Mouse (Mus musculus) embryonic fibroblast, embryonic 13.5 days (primary cell): ENCODE results near the gene Masp1. TPM values are rescaled to one million over a fixed set of nuclear protein-coding genes. Genes with fewer than 3 reads are reported as not detected.

ENCODE experiments used
- H3K27ac ChIP-seq: 2 replicates; pipeline ENCODE4 v1.5.1; 2012; ENCODE audit warnings: low read length, control low read depth, inconsistent platforms; ENCODE audit not compliant: insufficient read depth
- H3K4me1 ChIP-seq: 2 replicates; pipeline ENCODE4 v1.6.1; 2011; ENCODE audit warnings: low read length; ENCODE audit not compliant: control insufficient read depth, insufficient read depth
- H3K4me3 ChIP-seq: 2 replicates; pipeline ENCODE4 v1.5.1; 2011; ENCODE audit warnings: mild to moderate bottlenecking, control low read depth, low read length; ENCODE audit not compliant: insufficient read depth
- CTCF ChIP-seq: IDR thresholded peaks from 2 replicates; pipeline ENCODE4 v1.5.1; 2011; ENCODE audit warnings: mild to moderate bottlenecking, control low read depth, low read length, moderate library complexity, borderline replicate concordance; ENCODE audit not compliant: insufficient read depth
- POLR2A ChIP-seq: IDR thresholded peaks from 2 replicates; pipeline ENCODE4 v1.6.1; 2011; ENCODE audit warnings: low read depth, mild to moderate bottlenecking, control low read depth, low read length, moderate library complexity
- polyA plus RNA-seq: library from polyadenylated mRNA; stranded (reverse); fragments of >200 nt; gene quantifications from 2 replicates; pipeline ENCODE4 v1.2.4, GENCODE M21; 2011; ENCODE audit warnings: low read depth; ENCODE audit not compliant: missing spikeins, insufficient read length

Masp1 gene
- polyA plus RNA-seq, 1 experiment: 46.1 TPM

DNA sequence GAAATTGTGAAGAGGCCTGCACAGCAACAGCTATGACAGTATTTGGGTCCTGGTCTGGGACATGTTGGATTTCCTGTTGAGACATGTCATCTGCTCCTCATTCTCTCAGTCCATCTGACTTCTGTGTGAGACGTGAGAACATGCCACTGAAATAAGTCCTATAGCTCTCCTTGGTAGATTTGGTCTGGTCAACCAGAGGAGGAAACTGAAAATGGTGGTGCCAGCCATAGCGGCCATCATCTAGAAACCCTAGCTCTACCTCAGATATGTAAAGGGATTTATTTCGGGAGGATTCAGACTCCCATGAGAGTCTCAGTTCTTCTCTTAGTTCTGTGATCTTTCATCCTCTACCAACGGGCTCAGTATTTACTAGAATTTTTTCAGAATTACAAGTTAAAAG, 45.0 kb downstream of the Masp1 start:
- Histone ChIP-seq H3K4me1 (no peaks in the 10 kb centered on the region), H3K27ac (no peak overlapping the region), H3K4me3 (no peak overlapping the region)
- no peak for TF ChIP-seq CTCF
- TF ChIP-seq POLR2A: no peak

- Histone ChIP-seq H3K27ac (no peak overlapping the region), H3K4me1 (no peaks in the 10 kb centered on the region; the same call in 1 of the 2 replicates), H3K4me3 (no peak overlapping the region)
- TF ChIP-seq POLR2A: no peak
- TF ChIP-seq CTCF: no peak
These were observed 48.6 kb downstream of the Masp1 start for GRCm38 (mm10) chr16:23472046-23472445.

DNA sequence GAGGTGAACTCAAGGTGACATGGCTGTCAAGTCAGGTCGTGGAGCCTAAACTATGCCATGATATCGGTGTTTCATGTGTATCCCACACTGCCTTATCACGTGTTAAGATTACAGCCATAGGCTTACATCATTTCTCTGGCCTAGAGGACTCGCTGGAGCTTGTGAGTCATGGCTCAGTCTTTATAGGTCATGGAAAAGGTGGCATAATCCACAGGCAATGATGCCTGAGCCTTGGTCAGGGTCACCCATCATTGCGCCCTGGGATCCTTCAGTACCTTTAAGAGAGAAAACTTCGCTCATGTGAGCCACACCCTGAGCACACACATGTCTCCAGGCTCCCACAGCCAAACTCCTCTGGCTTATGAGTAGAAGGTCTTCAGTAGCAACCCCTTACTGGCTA, 49.1 kb downstream of the Masp1 start:
- H3K27ac ChIP-seq: no peak overlapping the region
- TF ChIP-seq POLR2A (no peak), CTCF (no peak)

GRCm38 (mm10) chr16:23463671-23464347, 56.8 kb downstream of the Masp1 start:
- no peak overlapping the region for H3K27ac ChIP-seq
- peaks cover 3% of the 10 kb centered on the region for H3K4me1 ChIP-seq
- H3K4me3 ChIP-seq: no peak overlapping the region
- TF ChIP-seq POLR2A (no peak), CTCF (no peak)

More for the DNA sequence above, 49.1 kb downstream of the Masp1 start:
- no peaks in the 10 kb centered on the region; the same call in 1 of the 2 replicates for H3K4me1 ChIP-seq
- H3K4me3 ChIP-seq: no peak overlapping the region

GRCm38 (mm10) chr16:23458906-23459588, 61.6 kb downstream of the Masp1 start:
- Histone ChIP-seq H3K27ac (0 out of 2 replicates have a peak overlapping the region, but pooled peaks have one; percentile 30), H3K4me1 (peaks cover 21% of the 10 kb centered on the region; the same call in 1 of the 2 replicates), H3K4me3 (no peak overlapping the region)
- TF ChIP-seq POLR2A: no peak
- TF ChIP-seq CTCF: no peak

DNA sequence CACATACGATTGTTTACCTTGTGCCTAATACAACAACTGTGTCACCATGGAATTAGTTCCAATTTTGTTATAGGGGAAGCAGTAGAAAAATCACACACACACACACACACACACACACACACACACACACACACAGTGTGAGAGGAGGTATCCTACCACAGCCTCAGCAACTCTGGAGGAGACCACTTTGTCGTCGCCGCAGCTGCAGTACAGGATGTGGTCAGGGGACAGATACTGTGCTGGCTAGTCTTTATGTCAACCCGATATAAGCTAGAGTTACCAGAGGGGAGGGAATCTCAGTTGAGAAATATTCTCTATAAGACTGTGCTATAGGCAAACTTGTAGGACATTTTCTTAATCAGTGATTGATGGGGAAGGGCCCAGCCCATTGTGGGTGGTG, 63.3 kb downstream of the Masp1 start:
- Histone ChIP-seq H3K27ac (no peak overlapping the region), H3K4me1 (peaks cover 21% of the 10 kb centered on the region; the same call in 1 of the 2 replicates), H3K4me3 (no peak overlapping the region)
- no peak for TF ChIP-seq CTCF
- no peak for TF ChIP-seq POLR2A

- no peak overlapping the region for H3K4me3 ChIP-seq
- peaks cover 21% of the 10 kb centered on the region; the same call in 1 of the 2 replicates for H3K4me1 ChIP-seq
- TF ChIP-seq CTCF (no peak), POLR2A (no peak)
- H3K27ac ChIP-seq: peak overlapping the region; percentile 92
These were observed 64.1 kb downstream of the Masp1 start for GRCm38 (mm10) chr16:23456534-23456933.

- peak overlapping the region; percentile 97 for H3K27ac ChIP-seq
- H3K4me1 ChIP-seq: peaks cover 21% of the 10 kb centered on the region
These were observed 66.2 kb downstream of the Masp1 start for GRCm38 (mm10) chr16:23454376-23454775.

DNA sequence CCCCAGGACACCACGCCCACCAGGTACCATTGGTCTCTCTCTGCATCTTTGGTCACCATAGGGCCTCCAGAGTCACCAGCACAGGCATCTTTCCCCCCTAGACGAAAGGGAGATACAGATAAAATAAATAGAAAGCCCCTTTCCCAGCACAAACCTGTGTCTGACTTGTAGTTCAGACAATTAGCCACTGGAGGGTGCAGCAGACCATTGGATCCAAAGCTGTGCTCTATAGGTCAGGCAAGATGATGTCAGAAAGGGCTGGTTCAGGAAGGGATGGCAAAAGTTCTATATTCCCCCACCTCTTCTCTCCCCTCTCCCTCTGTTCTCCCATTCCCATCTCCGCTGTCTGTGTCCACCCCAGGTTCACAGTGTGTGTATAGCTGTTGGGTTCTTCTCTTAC, 68.1 kb downstream of the Masp1 start:
- Histone ChIP-seq H3K4me1 (peaks cover 16% of the 10 kb centered on the region), H3K4me3 (no peak overlapping the region), H3K27ac (no peak overlapping the region)
- TF ChIP-seq CTCF (no peak; the same call in 1 of the 2 replicates), POLR2A (no peak)

More at GRCm38 (mm10) chr16:23454376-23454775, 66.2 kb downstream of the Masp1 start:
- H3K4me3 ChIP-seq: no peak overlapping the region
- TF ChIP-seq CTCF: no peak
- TF ChIP-seq POLR2A: no peak

DNA sequence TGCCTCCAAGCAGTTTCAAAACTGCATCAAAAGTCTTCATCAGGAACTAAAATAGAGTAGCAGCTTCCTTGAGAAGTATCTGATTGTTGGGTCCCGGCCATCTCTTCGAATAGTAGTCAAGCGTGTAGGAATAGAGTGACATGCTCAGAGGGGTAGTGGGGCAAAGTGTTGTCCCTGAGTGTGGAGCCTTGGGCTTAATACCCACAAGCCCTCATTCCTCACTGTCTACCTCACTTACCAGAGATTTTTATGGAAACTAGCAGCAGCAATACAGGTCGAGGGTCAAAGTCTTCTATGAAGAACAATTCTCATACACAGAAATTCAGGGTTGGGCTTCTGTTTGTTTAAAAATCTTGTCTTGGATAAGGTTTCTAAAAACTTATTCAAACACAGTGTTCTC, 69.8 kb downstream of the Masp1 start:
- TF ChIP-seq POLR2A (no peak), CTCF (no peak)
- no peak overlapping the region for H3K4me3 ChIP-seq
- peak overlapping the region; percentile 75; the same call in 1 of the 2 replicates for H3K27ac ChIP-seq
- H3K4me1 ChIP-seq: peaks cover 8% of the 10 kb centered on the region; the same call in 1 of the 2 replicates
